Mouse (Mus musculus) forebrain, embryonic 10.5 days (tissue): ENCODE results near the gene Dnajb11. TPM values are rescaled to one million over a fixed set of nuclear protein-coding genes. Genes with fewer than 3 reads are reported as not detected.

Experiments used
- DNase-seq: peaks from one replicate; pipeline ENCODE4 v3.0.0-alpha.2; 2017; ENCODE audit warnings: low spot score; ENCODE audit errors: extremely low spot score
- H3K27ac ChIP-seq: fragments of 300-500 bp; sonication (generic); 2 replicates; pipeline ENCODE4 v1.5.1; 2016; ENCODE audit warnings: mild to moderate bottlenecking
- H3K27me3 ChIP-seq: fragments of 300-500 bp; sonication (generic); 2 replicates; pipeline ENCODE4 v1.6.1; 2016; ENCODE audit warnings: mild to moderate bottlenecking; ENCODE audit not compliant: poor library complexity, severe bottlenecking
- H3K36me3 ChIP-seq: fragments of 300-500 bp; sonication (generic); replicated peaks from 2 replicates; pipeline ENCODE4 v1.6.1; 2016; ENCODE audit warnings: mild to moderate bottlenecking, moderate library complexity
- H3K4me1 ChIP-seq: fragments of 300-500 bp; sonication (generic); 2 replicates; pipeline ENCODE4 v1.6.1; 2016
- H3K4me3 ChIP-seq: fragments of 300-500 bp; sonication (generic); 2 replicates; pipeline ENCODE4 v1.5.1; 2016; ENCODE audit warnings: mild to moderate bottlenecking, moderate library complexity
- H3K9me3 ChIP-seq: fragments of 300-500 bp; sonication (generic); 2 replicates; pipeline ENCODE4 v1.6.1; 2016; ENCODE audit warnings: mild to moderate bottlenecking, moderate library complexity
- WGBS: fragments of 180-500 bp; shearing (Covaris S2); methylation state at CpG from one replicate; pipeline ENCODE4 v1.1.7; 2016; 5-methylcytosine and 5-hydroxymethylcytosine counted together
- polyA plus RNA-seq: library from polyadenylated mRNA; unstranded; fragments of >200 nt; fragmentation: Nextera tagmentation; extraction: Ambion mirVana; gene quantifications from 2 replicates; pipeline ENCODE4 v1.2.1, GENCODE M21; 2016

The Dnajb11 gene
- polyA plus RNA-seq, 1 experiment from 2014 or later, result 92.2 TPM

GRCm38 (mm10) chr16:22918034-22918433 is 60.4 kb downstream of the Dnajb11 start, which contains the start of gene Fetub:
Gene Fetub, plus strand, starts transcription at chr16:22918334.
- H3K9me3 ChIP-seq, result no peaks in the 10 kb centered on the region; the same call in 1 of the 2 replicates
- H3K27me3 ChIP-seq, result no peaks in the 10 kb centered on the region
- no peak for DNase-seq
- peaks cover 11% of the 10 kb centered on the region for H3K4me1 ChIP-seq
- H3K27ac ChIP-seq, result no peak within 1 kb of the TSS
- no peaks in the 10 kb centered on the region for H3K36me3 ChIP-seq
- no peak within 1 kb of the TSS for H3K4me3 ChIP-seq
- WGBS, result 93% methylated on average over 5 of the region's 5 CpGs

DNA sequence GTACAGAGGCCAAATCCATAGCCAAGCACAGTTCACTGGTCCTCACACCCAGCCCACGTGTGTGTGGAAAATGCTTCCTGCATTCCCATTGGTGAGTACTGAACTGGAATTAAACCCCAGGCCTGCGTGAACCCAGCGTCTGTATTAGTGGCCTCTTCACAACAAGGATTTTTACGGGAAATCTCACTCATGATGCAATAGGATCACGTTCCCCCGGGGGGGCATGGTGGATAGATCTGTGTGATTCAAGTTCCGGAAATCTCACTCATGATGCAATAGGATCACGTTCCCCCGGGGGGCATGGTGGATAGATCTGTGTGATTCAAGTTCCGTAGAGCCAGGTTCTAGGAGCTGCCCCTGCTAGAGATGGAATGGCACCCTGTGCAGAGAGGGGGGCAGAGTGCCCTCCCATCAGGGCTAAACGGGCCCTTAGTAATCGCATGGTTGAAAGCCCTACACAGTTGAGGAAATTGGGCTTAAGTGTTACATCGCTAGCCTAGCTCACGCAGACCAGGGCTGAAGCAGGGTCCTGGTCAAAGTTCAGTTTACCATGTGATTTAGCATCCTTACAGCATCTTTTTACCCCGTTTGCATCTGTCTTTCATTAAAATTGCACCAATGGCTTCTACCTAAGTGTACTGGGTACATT is 61.1 kb downstream of the Dnajb11 start:
- Histone ChIP-seq H3K27ac (no peak overlapping the region), H3K9me3 (no peaks in the 10 kb centered on the region; the same call in 1 of the 2 replicates), H3K4me1 (peaks cover 11% of the 10 kb centered on the region), H3K4me3 (no peak overlapping the region), H3K27me3 (no peaks in the 10 kb centered on the region), H3K36me3 (no peaks in the 10 kb centered on the region)
- DNase-seq, result no peak
- 73% methylated on average over 15 of the region's 15 CpGs for WGBS

- 68% methylated on average over 18 of the region's 18 CpGs for WGBS
- Histone ChIP-seq H3K4me1 (peaks cover 11% of the 10 kb centered on the region), H3K27me3 (no peaks in the 10 kb centered on the region), H3K9me3 (no peaks in the 10 kb centered on the region; the same call in 1 of the 2 replicates), H3K4me3 (no peak overlapping the region), H3K27ac (no peak overlapping the region), H3K36me3 (no peaks in the 10 kb centered on the region)
- no peak for DNase-seq
These were observed 62.6 kb downstream of the Dnajb11 start for GRCm38 (mm10) chr16:22919971-22920854.

DNA sequence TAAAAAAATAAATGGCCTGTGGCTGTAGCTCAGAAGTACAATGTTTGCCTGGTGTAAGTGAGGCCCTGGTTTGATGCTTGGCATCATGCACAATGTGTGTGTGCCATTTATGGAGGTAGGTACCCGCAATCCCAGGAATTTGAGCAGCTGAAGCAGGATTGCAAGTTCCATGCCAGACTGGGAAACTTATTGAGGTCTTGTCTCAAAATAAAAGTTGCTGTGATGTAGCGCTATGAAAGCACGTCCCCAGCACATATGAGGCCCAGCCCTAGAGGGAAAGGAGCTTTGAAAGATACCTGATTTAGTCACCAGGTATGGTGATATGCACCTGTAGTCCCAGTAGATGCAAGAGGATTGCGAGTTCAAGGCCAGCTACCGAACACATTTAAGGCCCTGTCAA is 64.1 kb downstream of the Dnajb11 start:
- Histone ChIP-seq H3K27me3 (no peaks in the 10 kb centered on the region), H3K36me3 (no peaks in the 10 kb centered on the region), H3K4me3 (no peak overlapping the region), H3K9me3 (no peaks in the 10 kb centered on the region), H3K4me1 (peaks cover 11% of the 10 kb centered on the region), H3K27ac (no peak overlapping the region)
- DNase-seq, result no peak
- 94% methylated on average over 5 of the region's 5 CpGs for WGBS

GRCm38 (mm10) chr16:22922433-22922832 is 64.8 kb downstream of the Dnajb11 start:
- DNase-seq, result no peak
- Histone ChIP-seq H3K27ac (no peak overlapping the region), H3K27me3 (no peaks in the 10 kb centered on the region), H3K4me1 (peaks cover 11% of the 10 kb centered on the region), H3K4me3 (no peak overlapping the region), H3K36me3 (no peaks in the 10 kb centered on the region), H3K9me3 (no peaks in the 10 kb centered on the region)
- WGBS, result 88% methylated on average over 4 of the region's 4 CpGs

Other genes starting within 250 kb of the Dnajb11 start
- 0.07 and 0.15 TPM in 2 replicates for gene Dgkg, start 200.6 kb upstream of the Dnajb11 start, polyA plus RNA-seq
- not detected in 2 replicates for gene Crygs, start 46.3 kb upstream of the Dnajb11 start, polyA plus RNA-seq
- gene Tbccd1, start 176 bp upstream of the Dnajb11 start, polyA plus RNA-seq, result 35.3 and 36.0 TPM in 2 replicates
- gene Ahsg, start 33.4 kb downstream of the Dnajb11 start, polyA plus RNA-seq, result not detected in 2 replicates
- 0.15 TPM in 1 of 2 replicates, not detected in the other for gene Fetub, start 60.5 kb downstream of the Dnajb11 start, polyA plus RNA-seq
- not detected in 2 replicates for gene Hrg, start 93.2 kb downstream of the Dnajb11 start, polyA plus RNA-seq
- not detected in 2 replicates for gene Kng2, start 171.6 kb downstream of the Dnajb11 start, polyA plus RNA-seq
- gene Kng1, start 200.0 kb downstream of the Dnajb11 start, polyA plus RNA-seq, result not detected in 2 replicates
- 170 and 175 TPM in 2 replicates for gene Eif4a2, start 249.6 kb downstream of the Dnajb11 start, polyA plus RNA-seq